Mouse (Mus musculus) hindbrain, embryonic 14.5 days (tissue): ENCODE data around the gene Adamts16. TPM values are rescaled to one million over a fixed set of nuclear protein-coding genes. Genes with fewer than 3 reads are reported as not detected.

Experiments used
- ATAC-seq: fragments of 200-750 bp; cut with Nextera tagmentation; 2 replicates; pipeline ENCODE4 v1.8.0; 2017; ENCODE audit warnings: moderate number of reproducible peaks, mild to moderate bottlenecking, moderate TSS enrichment, moderate library complexity; ENCODE audit not compliant: low FRiP score
- DNase-seq: peaks from one replicate; pipeline ENCODE4 v3.0.0-alpha.2; 2015; ENCODE audit warnings: low spot score
- H3K27ac ChIP-seq: fragments of 300-500 bp; sonication (generic); 2 replicates; pipeline ENCODE4 v1.5.1; 2014; ENCODE audit warnings: mild to moderate bottlenecking, moderate library complexity
- H3K27me3 ChIP-seq: fragments of 300-500 bp; sonication (generic); 2 replicates; pipeline ENCODE4 v1.6.1; 2014; ENCODE audit warnings: mild to moderate bottlenecking, low read length, mixed read lengths; ENCODE audit not compliant: control insufficient read depth, insufficient read depth
- H3K36me3 ChIP-seq: fragments of 300-500 bp; sonication (generic); replicated peaks from 2 replicates; pipeline ENCODE4 v1.6.1; 2014; ENCODE audit not compliant: control insufficient read depth, insufficient read depth
- H3K4me1 ChIP-seq: fragments of 300-500 bp; sonication (generic); replicated peaks from 2 replicates; pipeline ENCODE4 v1.6.1; 2014; ENCODE audit warnings: antibody characterized with exemption, low read length, mixed read lengths; ENCODE audit not compliant: control insufficient read depth, insufficient read depth
- H3K4me2 ChIP-seq: fragments of 300-500 bp; sonication (generic); replicated peaks from 2 replicates; pipeline ENCODE4 v1.6.1; 2014; ENCODE audit warnings: mild to moderate bottlenecking, moderate library complexity
- H3K4me3 ChIP-seq: fragments of 300-500 bp; sonication (generic); replicated peaks from 2 replicates; pipeline ENCODE4 v1.5.1; 2014; ENCODE audit warnings: mild to moderate bottlenecking, low read length
- H3K9ac ChIP-seq: fragments of 300-500 bp; sonication (generic); 2 replicates; pipeline ENCODE4 v1.6.1; 2014
- H3K9me3 ChIP-seq: fragments of 300-500 bp; sonication (generic); 2 replicates; pipeline ENCODE4 v1.6.1; 2016; ENCODE audit warnings: low read length; ENCODE audit not compliant: control insufficient read depth
- WGBS: fragments of 180-500 bp; shearing (Covaris S2); extraction: QIAGEN DNeasy Blood & Tissue Kit; methylation state at CpG from one replicate; pipeline ENCODE4 v1.1.7; 2014; 5-methylcytosine and 5-hydroxymethylcytosine counted together
- polyA plus RNA-seq: library from polyadenylated mRNA; unstranded; fragments of >200 nt; fragmentation: Nextera tagmentation; extraction: Ambion mirVana; gene quantifications from 2 replicates; pipeline ENCODE4 v1.2.1, GENCODE M21; 2014

Adamts16 gene
- polyA plus RNA-seq, 1 experiment from 2014 or later = 5.0 TPM

DNA sequence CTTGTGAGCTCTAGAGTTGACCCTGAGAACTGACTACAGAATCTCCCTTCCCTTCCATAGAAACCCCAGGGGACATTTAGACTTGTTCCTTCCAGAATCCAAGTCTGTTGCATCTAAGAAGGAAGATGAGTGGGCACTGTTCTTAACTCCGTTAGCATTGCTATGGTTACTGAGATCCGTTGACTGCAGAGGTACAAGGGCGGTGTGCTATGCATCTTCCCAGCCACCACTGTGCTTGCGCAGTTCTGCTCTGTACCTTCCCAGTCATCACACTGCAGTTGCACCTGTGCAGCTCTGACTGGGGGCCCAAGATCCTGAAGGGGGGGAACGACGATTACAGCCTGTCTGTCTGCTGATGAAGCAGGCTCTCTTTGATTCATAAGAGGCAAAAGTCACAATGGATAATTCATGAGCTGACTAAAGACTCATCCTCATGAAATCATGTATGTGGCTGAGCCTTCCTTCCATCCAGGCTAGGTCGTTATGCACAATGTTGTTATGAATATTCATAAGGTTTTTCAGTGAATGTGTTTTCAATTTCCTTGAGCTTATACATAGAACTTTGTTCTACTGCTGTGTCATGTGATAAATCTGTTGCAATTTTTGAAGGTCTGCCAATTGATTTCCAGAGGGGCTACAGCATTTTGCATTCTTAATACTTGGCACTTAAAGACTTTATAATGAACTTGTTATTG, 127.4 kb downstream of the Adamts16 start:
- DNase-seq = no peak
- Histone ChIP-seq H3K4me2 (no peak overlapping the region), H3K27ac (no peak overlapping the region), H3K36me3 (no peaks in the 10 kb centered on the region), H3K9ac (no peak overlapping the region), H3K27me3 (no peaks in the 10 kb centered on the region), H3K4me1 (no peaks in the 10 kb centered on the region), H3K4me3 (no peak overlapping the region), H3K9me3 (no peaks in the 10 kb centered on the region)
- no peak; the same call in 1 of the 2 replicates for ATAC-seq
- 60% methylated on average over 7 of the region's 7 CpGs for WGBS

DNA sequence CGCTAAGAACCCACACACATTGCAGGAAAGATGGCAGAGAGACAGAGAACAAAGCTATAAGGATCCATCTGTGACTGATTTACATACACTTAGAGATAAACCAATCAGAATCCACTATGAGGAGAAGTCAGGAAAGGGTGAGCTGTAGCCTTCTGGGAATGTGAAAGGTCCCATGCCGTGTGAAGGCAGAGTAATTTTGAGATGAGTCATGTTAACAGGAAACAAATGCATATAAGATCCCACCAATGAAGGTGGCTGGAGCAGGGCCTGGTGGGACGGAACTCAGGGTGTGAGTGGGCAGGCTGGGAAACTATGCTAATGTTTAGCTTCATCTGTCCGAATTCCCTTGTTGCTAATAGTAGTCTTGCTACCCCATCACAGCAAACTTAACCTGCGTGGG, 128.3 kb downstream of the Adamts16 start:
- Histone ChIP-seq H3K9ac (no peak overlapping the region), H3K36me3 (no peaks in the 10 kb centered on the region), H3K4me3 (no peak overlapping the region), H3K4me1 (no peaks in the 10 kb centered on the region), H3K27ac (no peak overlapping the region), H3K9me3 (no peaks in the 10 kb centered on the region), H3K4me2 (no peak overlapping the region), H3K27me3 (no peaks in the 10 kb centered on the region)
- ATAC-seq (no peak), DNase-seq (no peak)
- WGBS = 79% methylated on average over 5 of the region's 5 CpGs

GRCm38 (mm10) chr13:70707158-70707854, 134.3 kb downstream of the Adamts16 start:
- H3K27me3 ChIP-seq = no peaks in the 10 kb centered on the region
- DNase-seq (no peak), ATAC-seq (no peak)
- no peak overlapping the region for H3K9ac ChIP-seq
- no peaks in the 10 kb centered on the region for H3K36me3 ChIP-seq
- no peak overlapping the region for H3K4me2 ChIP-seq
- no peaks in the 10 kb centered on the region for H3K9me3 ChIP-seq
- H3K4me3 ChIP-seq = no peak overlapping the region
- no peaks in the 10 kb centered on the region for H3K4me1 ChIP-seq
- H3K27ac ChIP-seq = no peak overlapping the region
- 90% methylated on average over 5 of the region's 5 CpGs for WGBS

DNA sequence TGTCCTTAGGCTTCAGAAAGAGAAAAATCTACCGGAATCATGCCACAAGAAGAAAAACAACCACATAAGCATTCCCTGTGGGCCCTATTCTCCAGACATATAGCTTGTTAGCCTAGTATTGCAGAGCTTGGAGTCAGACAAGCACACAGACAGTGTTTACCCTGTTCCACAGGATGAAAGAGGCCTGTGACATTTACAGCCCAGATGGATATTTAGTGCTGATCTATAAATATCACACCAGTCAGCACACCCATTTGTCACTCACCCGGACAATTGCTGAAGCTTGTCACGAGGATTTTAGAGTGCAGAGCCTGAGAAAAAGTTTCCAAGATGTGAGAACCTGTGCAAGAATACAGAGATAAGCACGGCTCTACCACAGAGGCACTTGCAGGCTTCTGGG, 138.7 kb downstream of the Adamts16 start:
- Histone ChIP-seq H3K4me1 (no peaks in the 10 kb centered on the region), H3K27me3 (no peaks in the 10 kb centered on the region), H3K4me3 (no peak overlapping the region), H3K9me3 (no peaks in the 10 kb centered on the region), H3K9ac (no peak overlapping the region), H3K36me3 (no peaks in the 10 kb centered on the region), H3K4me2 (no peak overlapping the region), H3K27ac (no peak overlapping the region)
- 68% methylated on average over 4 of the region's 4 CpGs for WGBS
- ATAC-seq (no peak), DNase-seq (no peak)

GRCm38 (mm10) chr13:70698812-70699387, 142.7 kb downstream of the Adamts16 start:
- DNase-seq = no peak
- no peak overlapping the region for H3K9ac ChIP-seq
- no peaks in the 10 kb centered on the region for H3K9me3 ChIP-seq
- WGBS = 74% methylated on average over 4 of the region's 4 CpGs
- H3K27me3 ChIP-seq = no peaks in the 10 kb centered on the region
- no peak overlapping the region for H3K4me2 ChIP-seq
- no peak for ATAC-seq
- H3K36me3 ChIP-seq = no peaks in the 10 kb centered on the region
- no peak overlapping the region for H3K27ac ChIP-seq
- H3K4me1 ChIP-seq = no peaks in the 10 kb centered on the region
- no peak overlapping the region for H3K4me3 ChIP-seq

- H3K36me3 ChIP-seq = no peaks in the 10 kb centered on the region
- H3K4me1 ChIP-seq = 0 out of 2 replicates have a peak, but pooled peaks cover 5% of the 10 kb centered on the region
- H3K4me3 ChIP-seq = no peak overlapping the region
- no peaks in the 10 kb centered on the region for H3K9me3 ChIP-seq
- 56% methylated on average over 2 of the region's 2 CpGs for WGBS
- DNase-seq = no peak
- no peak overlapping the region for H3K9ac ChIP-seq
- no peak overlapping the region for H3K4me2 ChIP-seq
- H3K27me3 ChIP-seq = no peaks in the 10 kb centered on the region
- no peak for ATAC-seq
- no peak overlapping the region for H3K27ac ChIP-seq
Observed at GRCm38 (mm10) chr13:70689452-70689960, 152.1 kb downstream of the Adamts16 start.

GRCm38 (mm10) chr13:70685825-70686224, 155.8 kb downstream of the Adamts16 start:
- DNase-seq (no peak), ATAC-seq (no peak)
- Histone ChIP-seq H3K9me3 (no peaks in the 10 kb centered on the region), H3K4me3 (no peak overlapping the region), H3K4me2 (no peak overlapping the region), H3K4me1 (0 out of 2 replicates have a peak, but pooled peaks cover 5% of the 10 kb centered on the region), H3K9ac (no peak overlapping the region), H3K27ac (no peak overlapping the region), H3K27me3 (no peaks in the 10 kb centered on the region), H3K36me3 (no peaks in the 10 kb centered on the region)
- 82% methylated on average over 5 of the region's 5 CpGs for WGBS

DNA sequence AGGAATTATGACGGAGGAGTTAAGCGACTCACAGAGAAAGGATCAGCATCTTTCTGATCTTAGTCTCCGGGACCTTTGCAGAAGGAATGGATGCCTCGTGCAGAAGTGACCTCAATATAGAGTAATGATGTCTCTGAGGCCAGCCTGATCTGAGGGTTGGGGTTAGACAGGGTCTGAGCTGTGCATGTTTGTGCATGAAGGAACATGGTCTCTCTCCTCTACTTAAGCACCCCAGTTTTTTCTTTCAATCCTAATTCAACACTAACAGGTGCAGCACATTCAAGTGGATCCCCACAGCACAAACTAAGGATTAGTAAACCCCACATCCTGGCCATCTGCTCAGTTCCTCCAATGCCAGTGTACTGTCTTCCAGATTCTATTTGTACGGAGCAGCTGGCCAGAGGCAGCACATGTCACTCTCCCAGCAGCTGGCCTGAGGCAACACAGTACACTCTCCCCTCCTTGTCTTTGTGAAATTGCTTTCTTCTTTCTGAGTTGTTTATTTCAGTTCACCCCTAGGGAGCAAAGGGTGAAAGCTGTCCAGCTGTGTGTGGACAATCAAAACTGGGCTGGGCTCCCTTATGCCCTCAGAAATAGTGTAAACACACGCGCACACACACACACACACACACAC, 156.5 kb downstream of the Adamts16 start:
- no peaks in the 10 kb centered on the region for H3K27me3 ChIP-seq
- no peaks in the 10 kb centered on the region for H3K36me3 ChIP-seq
- H3K9me3 ChIP-seq = no peaks in the 10 kb centered on the region
- DNase-seq (no peak), ATAC-seq (no peak)
- no peak overlapping the region for H3K4me2 ChIP-seq
- 0 out of 2 replicates have a peak, but pooled peaks cover 5% of the 10 kb centered on the region for H3K4me1 ChIP-seq
- no peak overlapping the region for H3K27ac ChIP-seq
- WGBS = 63% methylated on average over 7 of the region's 7 CpGs
- no peak overlapping the region for H3K4me3 ChIP-seq
- no peak overlapping the region for H3K9ac ChIP-seq
